Mouse (Mus musculus) kidney, adult 2 months (tissue): ENCODE results near the gene Metrnl.

Experiments
- CTCF ChIP-seq: fragments of 200-500 bp; conservative IDR thresholded peaks from 2 replicates; pipeline ENCODE4 v1.5.1; 2011; ENCODE audit warnings: low read depth, mild to moderate bottlenecking, control low read depth, low read length, moderate library complexity, mixed read lengths; ENCODE audit not compliant: insufficient read depth, insufficient read length
- POLR2A ChIP-seq: fragments of 200-500 bp; IDR thresholded peaks from one replicate; pipeline ENCODE4 v1.6.1; 2011; ENCODE audit warnings: low read depth, low read length, control low read depth

DNA sequence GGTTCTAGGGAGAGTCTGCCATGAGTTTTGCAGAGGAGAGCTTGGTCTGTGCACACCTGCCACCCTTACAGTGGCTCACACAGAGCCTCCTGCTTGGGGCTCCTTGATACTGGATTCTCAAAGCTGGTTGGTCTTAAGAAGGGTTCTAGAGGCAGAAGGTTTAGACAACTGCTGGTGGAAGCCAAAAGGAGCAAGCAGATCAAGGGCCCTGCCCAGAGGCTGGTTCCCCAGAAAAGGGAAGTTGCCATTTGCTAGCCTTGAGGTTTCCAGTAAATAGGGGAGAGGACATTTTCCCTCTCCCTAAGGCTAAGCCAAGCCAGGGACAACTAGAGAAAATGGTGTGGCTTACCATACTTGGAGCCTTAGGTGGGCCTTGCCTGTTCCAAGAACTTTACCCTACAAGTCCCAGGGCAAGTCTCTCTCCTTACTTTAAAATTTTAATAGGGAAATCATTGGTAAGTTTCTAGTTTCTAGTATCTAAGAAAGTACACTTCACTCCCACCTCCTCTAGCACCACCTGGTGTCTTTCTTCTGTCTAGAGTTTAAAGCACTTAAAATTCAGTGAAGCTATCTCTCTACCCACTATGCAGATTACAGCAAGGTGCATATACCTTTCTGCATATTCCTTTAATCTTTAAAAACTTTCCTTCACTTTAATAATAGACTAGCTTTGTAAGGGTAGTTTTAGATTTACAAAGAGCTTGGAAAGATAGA is 42.7 kb downstream of the Metrnl start:
- no peak for TF ChIP-seq CTCF
- TF ChIP-seq POLR2A: no peak
